Mouse (Mus musculus) lung, adult 18-20 months (tissue): ENCODE data around the gene Gon7.

Experiments used
- DNase-seq, 2 experiments: peaks; one replicate each; pipeline ENCODE4 v3.0.0; 2022; ENCODE audit warnings: mixed read lengths in 2 of 2

Gene Gon7

GRCm38 (mm10) chr12:102742056-102742455 is 15.5 kb downstream of the Gon7 start:
- no peak for DNase-seq

GRCm38 (mm10) chr12:102740285-102740684 is 17.3 kb downstream of the Gon7 start:
- no peak for DNase-seq

GRCm38 (mm10) chr12:102739096-102739495 is 18.5 kb downstream of the Gon7 start:
- no peak for DNase-seq

- DNase-seq = peak; percentile 38 to 56
Measured at GRCm38 (mm10) chr12:102733381-102733780, 24.2 kb downstream of the Gon7 start.

DNA sequence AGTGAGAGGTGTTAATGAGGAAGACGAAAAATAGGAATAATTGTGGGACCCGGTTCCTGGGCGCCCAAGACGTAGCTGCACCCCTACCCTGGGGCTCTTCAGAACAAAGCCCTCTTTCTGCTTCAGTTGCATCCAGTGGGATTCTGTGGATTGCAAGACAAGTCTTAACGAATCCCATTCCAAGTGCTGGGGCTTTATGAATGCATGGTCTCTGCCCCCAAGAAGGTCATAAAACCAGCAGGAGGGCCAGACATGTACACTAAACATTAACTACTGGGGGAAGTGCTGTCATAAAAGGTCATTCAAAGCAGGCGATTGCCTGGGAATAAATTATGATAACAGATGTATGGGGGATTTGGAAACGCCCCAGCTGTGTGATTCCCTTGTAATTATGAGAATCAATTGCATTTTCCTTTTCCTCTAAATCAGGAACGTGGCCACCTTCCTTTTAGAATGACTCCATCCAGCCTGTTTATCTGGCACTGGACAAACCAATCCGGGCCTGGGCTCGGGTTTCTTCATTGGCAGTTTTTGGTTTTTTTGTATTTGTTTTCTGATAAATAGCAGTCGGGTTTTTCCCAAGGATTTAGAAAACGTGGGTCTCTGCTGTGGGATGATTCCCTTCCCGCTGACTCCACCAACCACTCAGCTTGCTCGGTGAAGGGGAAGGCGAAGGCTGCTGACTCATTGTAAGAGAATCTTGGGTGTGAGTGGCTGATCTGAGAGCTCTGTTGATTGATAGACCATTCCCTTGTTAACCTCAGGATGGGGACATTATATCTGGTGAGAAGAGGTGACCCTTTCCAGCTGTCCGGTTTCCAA is 26.6 kb downstream of the Gon7 start:
- peak in 1 of 2 experiments; percentile 31 for DNase-seq

GRCm38 (mm10) chr12:102729855-102730797 is 27.5 kb downstream of the Gon7 start:
- peak; percentile 75 to 86 for DNase-seq

DNA sequence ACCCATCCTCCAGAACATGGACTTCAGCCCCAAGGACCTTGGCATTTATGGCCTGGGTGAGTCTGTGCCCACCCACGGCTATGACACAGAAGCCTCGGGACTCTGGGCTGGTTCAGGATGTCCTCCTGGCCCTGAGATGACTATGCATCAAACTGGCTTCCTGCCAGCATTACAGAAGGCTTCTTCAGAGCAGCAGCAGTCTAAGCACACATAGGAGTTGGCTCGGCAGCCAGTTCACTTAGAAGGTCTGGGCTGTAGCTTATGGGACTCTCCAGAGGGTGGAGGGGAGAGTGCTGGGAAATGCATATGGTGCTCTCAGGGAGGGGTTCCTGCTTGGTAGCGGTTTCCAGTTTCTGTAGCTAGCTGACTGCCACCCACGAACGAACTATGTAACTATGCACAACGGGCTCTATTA is 31.8 kb downstream of the Gon7 start:
- DNase-seq = no peak

GRCm38 (mm10) chr12:102725146-102725545 is 32.5 kb downstream of the Gon7 start:
- no peak for DNase-seq

DNA sequence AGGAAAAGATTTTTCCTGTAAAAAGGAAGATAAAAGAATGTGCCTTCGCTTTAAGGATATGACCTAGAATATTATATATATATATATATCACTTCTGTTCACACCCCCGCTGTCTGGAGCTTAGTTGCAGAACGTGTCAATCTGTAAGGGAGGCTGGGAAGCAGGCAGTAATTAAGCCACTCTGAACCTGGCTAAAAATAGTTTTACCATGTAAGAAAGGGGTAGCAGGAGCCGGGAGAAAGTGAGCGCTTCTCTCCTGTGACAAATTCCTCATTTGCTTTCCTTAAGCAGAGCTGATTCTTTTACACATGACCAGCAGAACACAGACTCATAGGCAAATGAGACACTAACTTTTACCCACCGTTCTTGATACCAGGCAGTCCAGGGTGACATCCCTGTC is 33.7 kb downstream of the Gon7 start:
- DNase-seq = no peak

- no peak for DNase-seq
Measured at GRCm38 (mm10) chr12:102722966-102723365, 34.6 kb downstream of the Gon7 start.

DNA sequence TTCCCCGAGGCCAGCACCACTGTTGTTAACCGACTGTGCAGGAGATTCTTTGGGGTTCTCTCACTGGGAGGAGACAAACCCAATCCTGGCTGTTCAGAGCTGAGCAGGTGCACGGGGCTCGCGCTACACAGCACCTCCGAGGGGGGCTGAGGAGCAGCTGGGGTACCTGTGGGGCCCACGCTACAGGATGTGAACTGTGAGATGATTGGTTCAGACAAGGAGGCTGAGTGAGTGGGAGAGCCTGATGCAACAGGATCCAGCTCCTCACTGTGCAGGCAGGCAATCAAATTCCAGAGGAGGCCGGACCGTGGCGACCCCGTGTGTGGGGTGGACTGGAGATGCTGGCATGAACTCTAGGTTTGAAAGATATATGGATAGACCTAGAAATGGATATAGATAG is 35.2 kb downstream of the Gon7 start:
- no peak for DNase-seq

GRCm38 (mm10) chr12:102719552-102720315 is 37.9 kb downstream of the Gon7 start:
- DNase-seq = no peak

GRCm38 (mm10) chr12:102714654-102715395 is 42.8 kb downstream of the Gon7 start:
- no peak for DNase-seq

DNA sequence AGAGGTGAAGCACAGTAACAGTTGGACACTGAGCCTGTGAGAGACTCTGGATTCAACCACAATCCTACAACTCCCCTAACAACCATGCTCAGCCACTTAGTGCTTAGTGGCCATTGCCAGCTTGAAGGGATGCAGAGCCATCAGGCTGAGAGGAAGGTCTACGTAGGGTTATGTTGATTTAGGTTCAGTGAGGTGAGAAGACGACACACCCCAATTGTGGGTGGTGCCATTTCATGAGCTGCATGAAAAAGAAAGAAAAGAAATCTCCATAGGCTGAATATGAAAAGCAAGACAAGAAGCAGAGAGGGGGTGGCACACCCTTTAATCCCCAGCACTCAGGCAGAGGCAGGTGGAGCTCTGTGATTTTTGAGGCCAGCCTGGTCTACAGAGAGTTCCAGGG is 43.5 kb downstream of the Gon7 start:
- no peak for DNase-seq

DNA sequence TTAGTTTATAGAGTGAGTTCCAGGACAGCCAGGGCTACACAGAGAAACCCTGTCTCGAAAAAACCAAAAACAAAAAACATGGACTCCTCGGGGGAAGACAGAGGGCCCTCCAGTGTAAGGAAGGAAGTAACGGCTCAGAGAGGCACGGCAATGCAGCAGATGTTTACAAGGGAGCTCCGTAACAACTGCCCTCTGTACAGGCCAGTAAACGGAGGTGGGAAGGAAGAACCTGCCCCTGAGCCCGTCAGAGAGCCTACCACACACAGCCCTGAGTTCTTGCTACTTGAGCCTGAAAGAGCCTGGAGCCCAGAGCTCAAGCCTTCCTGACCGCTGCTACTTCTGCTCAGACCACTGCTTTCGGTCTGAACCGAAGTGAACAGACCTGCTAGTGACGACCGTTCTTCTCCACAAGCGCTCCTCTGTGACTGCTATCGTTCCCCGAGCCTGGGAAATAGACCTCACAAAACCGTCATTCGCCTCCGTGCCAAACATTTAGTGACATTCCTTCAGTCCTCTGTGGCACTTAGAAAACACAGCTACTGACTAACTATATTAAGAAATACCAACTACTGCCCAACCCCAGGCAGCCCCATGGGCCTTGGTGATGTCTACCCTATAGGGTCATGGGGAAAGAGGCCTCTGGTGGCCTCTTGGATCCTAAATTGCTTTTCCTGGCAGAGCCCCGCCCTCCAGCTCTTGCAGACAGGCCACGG is 44.3 kb downstream of the Gon7 start:
- no peak for DNase-seq

GRCm38 (mm10) chr12:102710851-102711375 is 46.7 kb downstream of the Gon7 start:
- no peak for DNase-seq

DNA sequence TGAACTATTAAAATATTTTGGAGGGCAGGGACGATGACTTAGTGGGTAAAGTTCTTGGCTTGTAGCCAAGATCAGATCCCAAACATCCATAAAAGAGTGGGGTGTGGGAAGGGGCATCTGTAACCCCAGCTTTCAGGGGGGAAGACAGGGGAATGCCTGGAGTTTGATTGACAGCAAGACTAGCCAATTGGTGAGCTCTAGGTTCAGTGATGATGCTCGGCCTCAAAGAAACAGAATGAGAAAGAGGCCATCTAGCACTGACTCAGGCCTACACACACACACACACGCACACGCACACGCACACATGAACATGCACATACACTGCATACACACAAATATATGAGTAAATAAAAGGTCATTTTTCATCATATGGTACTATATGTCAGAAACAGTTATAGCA is 47.7 kb downstream of the Gon7 start:
- DNase-seq = no peak

- DNase-seq = no peak
Measured at GRCm38 (mm10) chr12:102708220-102708619, 49.4 kb downstream of the Gon7 start.

DNA sequence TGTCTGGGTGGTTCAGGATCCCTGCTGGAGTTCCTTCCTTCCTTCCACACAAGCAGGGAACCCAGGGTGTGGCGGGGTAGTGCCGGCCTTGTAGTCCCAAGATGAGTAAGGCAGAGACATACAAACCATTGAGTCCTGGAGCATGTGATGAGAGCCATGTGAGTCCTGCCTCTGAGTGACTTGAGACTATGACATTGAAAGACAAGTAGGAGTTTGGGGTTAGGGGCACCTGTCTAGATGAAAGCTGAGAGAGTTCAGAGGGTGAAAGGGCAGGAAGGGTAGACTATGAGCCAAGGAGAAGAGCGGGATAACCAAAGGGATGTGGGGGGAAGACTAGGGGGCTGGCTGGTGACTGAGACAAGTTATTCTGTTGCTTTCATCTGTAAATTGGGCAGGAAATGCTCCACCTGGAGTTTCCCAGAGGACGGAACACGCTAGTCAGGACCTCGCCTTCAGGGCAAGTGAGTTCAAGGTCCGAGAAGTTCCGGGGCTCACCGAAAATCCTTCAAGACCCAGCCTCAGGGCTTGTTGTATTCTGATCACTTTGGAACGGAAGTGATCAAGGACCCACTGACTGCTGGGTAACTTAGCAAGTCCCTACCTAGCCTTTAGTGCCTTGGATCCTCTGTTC is 50.7 kb downstream of the Gon7 start:
- no peak for DNase-seq

DNA sequence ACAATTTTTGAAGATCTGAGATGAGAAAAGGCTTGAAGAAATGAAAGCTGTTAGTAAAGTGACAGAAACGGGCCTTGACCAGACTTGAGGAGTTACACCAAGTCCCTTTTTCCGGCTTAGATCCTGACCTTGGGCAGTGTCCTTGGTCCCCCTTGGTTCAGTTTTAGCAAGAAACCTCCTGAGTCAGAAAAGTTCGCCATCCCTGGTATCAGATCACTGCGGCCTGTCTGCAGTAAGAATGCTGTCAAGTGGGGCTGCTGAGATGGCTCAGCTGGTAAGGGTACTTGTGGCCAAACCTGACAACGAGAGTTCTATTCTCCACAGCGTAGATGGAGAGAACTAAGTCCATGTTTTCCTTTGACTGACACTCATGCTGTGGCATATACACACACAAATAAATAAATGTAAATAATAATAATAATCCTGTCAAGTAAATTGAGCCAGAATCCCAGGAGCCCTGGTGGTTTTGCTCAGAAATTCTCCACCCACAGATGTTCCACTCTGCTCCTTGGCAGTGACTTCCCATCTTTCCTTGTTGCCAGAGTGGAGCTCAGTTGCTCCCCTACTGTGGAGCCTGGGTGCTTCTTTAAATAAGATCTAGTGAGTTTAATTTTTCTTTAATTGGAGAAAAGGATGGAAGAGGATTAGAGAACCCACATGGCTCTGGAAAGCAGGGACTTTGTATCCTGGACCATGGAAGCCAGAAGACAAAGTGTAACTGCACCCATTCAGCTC is 51.5 kb downstream of the Gon7 start:
- no peak for DNase-seq
